Mouse (Mus musculus): ENCODE data around the gene Gm4177. TPM values are rescaled to one million over a fixed set of nuclear protein-coding genes. Genes with fewer than 3 reads are reported as not detected.
"Not testable (repeated sequence)": the region's sequence is repeated elsewhere in the genome, so short reads cannot be mapped to it uniquely, and the experiment has no call there.

Gene Gm4177
- not detected for total RNA-seq (2021)
- long read RNA-seq, experiment 1: 0 reads
- long read RNA-seq, experiment 2: 0 reads

- not testable (repeated sequence) for DNase-seq (ENCODE audit: low spot score in 2 of 2)
Measured at GRCm38 (mm10) chr7:21796628-21797027, at the start of gene Gm4177. Gm4177 (minus strand) TSS chr7:21796728.

GRCm38 (mm10) chr7:21844167-21844566, 47.6 kb upstream of the Gm4177 start, which contains the start of gene Gm5725:
Gm5725 (minus strand) TSS chr7:21844267.
- DNase-seq (ENCODE audit: low spot score in 2 of 2): not testable (repeated sequence)

GRCm38 (mm10) chr7:21832051-21832450, 35.5 kb upstream of the Gm4177 start, which contains the start of gene Vmn1r135:
Vmn1r135 (plus strand) TSS chr7:21832351.
- not testable (repeated sequence) for DNase-seq (ENCODE audit: low spot score in 2 of 2)

GRCm38 (mm10) chr7:21761375-21761774, 35.2 kb downstream of the Gm4177 start, which contains the start of gene Gm4175:
Gm4175 (minus strand) TSS chr7:21761475.
- DNase-seq (ENCODE audit: low spot score in 2 of 2): not testable (repeated sequence)

Other genes with a start within 250 kb of the Gm4177 start
- not detected for gene Vmn1r132, start 182.6 kb downstream of the Gm4177 start, total RNA-seq (2021)
- gene Gm4175, start 35.3 kb downstream of the Gm4177 start, total RNA-seq (2021): not detected
- gene Vmn1r135, start 35.6 kb upstream of the Gm4177 start, total RNA-seq (2021): not detected
- gene Gm5725, start 47.5 kb upstream of the Gm4177 start, total RNA-seq (2021): not detected
- gene Gm5891, start 124.6 kb upstream of the Gm4177 start, total RNA-seq (2021): not detected
- gene Vmn1r137, start 197.9 kb upstream of the Gm4177 start, total RNA-seq (2021): not detected
- gene Vmn1r138, start 232.2 kb upstream of the Gm4177 start, total RNA-seq (2021): not detected